Mouse (Mus musculus): ENCODE data around the gene Nr2f6. TPM values are rescaled to one million over a fixed set of nuclear protein-coding genes. Genes with fewer than 3 reads are reported as not detected.
A peak's percentile ranks its signal among the peaks of the same experiment; 100 is the strongest.

The Nr2f6 gene
- polyA plus RNA-seq, 1 experiment from 2014 or later: 61.9 TPM

DNA sequence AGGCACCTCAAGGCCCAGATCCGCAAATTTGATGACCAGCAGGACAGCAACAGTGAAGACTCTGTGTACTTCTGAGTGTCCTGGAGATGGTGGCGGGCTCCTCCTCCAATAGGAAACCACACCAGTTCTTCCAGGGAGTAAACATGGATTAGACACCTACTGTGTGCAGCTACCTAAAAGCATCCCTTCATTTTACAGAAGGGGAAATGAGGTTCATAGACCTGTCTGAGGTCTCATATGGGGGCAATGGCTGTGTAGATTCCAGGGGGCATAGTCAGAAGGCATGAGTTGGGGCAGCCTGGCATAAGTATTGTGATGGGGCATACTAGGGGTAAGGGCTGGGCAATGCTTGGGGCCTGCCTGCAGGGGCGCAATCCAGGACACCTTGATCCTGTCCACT, 8.8 kb downstream of the Nr2f6 start:
- ATAC-seq (ENCODE audit: low read depth) (no peak), DNase-seq (ENCODE audit: low spot score) (no peak)
- H3K36me3 ChIP-seq (ENCODE audit: control insufficient read depth, insufficient read depth, low read length): peaks cover 52% of the 10 kb centered on the region
- H3K4me3 ChIP-seq (ENCODE audit: low read depth, low read length): no peak overlapping the region
- H3K27ac ChIP-seq (replicated peaks; ENCODE audit: low read depth, low read length): no peak overlapping the region
- no peak overlapping the region for H3K9ac ChIP-seq (ENCODE audit: low read depth, low read length)
- no peak overlapping the region for H3K4me2 ChIP-seq (ENCODE audit: low read depth, low read length)
- no peaks in the 10 kb centered on the region for H3K27me3 ChIP-seq (replicated peaks; ENCODE audit: control insufficient read depth, insufficient read depth, low read length)
- peaks cover 21% of the 10 kb centered on the region for H3K4me1 ChIP-seq (ENCODE audit: control insufficient read depth, insufficient read depth, low read length)
- no peaks in the 10 kb centered on the region for H3K9me3 ChIP-seq (ENCODE audit: control insufficient read depth, low read length)
- WGBS: 94% methylated on average over 3 of the region's 3 CpGs

DNA sequence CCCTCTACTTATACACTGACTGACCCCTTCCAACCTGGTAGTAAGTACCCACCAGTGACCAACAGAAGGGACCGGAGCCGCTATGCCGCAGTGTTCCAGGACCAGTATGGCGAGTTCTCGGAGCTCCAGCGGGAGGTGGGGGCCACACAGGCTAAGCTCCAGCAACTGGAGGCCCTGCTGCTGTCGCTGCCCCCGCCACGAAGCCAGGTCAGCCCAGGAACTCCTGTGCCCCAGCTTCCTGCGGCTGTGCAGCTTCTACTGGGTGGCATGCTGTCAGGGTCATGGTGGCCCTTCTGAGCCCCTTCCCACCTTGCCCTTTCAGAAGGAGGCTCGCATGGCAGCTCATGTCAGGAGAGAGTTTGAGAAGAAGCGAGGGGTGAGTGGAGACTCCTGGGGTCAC, 9.3 kb downstream of the Nr2f6 start:
- DNase-seq (ENCODE audit: low spot score) (no peak), ATAC-seq (ENCODE audit: low read depth) (no peak)
- no peak overlapping the region for H3K4me3 ChIP-seq (ENCODE audit: low read depth, low read length)
- no peaks in the 10 kb centered on the region for H3K9me3 ChIP-seq (ENCODE audit: control insufficient read depth, low read length)
- no peak overlapping the region for H3K9ac ChIP-seq (ENCODE audit: low read depth, low read length)
- no peaks in the 10 kb centered on the region for H3K27me3 ChIP-seq (replicated peaks; ENCODE audit: control insufficient read depth, insufficient read depth, low read length)
- no peak overlapping the region for H3K4me2 ChIP-seq (ENCODE audit: low read depth, low read length)
- H3K36me3 ChIP-seq (ENCODE audit: control insufficient read depth, insufficient read depth, low read length): peaks cover 46% of the 10 kb centered on the region
- H3K4me1 ChIP-seq (ENCODE audit: control insufficient read depth, insufficient read depth, low read length): peaks cover 26% of the 10 kb centered on the region
- WGBS: 86% methylated on average over 10 of the region's 12 CpGs
- no peak overlapping the region for H3K27ac ChIP-seq (replicated peaks; ENCODE audit: low read depth, low read length)

DNA sequence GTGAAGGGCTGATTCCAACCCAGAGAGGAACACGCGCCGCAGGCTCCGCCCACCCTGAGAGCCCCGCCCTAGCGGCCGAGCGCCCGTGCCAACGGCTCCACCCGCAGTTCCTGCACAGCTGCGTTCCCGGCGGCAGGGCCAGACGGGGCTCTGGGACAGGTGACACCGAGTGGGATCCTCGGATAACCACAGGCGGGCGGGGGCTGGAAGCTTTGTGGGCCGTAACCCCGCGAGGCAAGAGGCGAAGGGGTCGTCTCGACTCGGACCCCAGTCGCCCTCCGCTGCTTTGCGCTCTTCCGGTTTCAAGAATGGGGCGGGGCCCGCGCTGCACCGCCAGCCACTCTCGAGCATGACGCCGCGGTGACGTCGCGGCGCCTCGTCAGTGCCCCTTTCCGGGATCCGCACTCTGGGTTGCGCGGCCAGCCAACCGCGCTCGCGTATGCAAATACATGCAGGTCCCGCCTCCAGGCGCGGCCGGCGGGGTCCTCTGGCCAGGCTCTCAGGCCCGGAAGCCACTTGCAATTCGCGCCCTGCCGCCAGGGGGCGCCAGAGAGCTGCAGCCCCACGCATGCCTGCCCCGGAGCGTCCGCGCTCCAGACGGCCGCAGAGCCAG, 10.4 kb downstream of the Nr2f6 start, which contains the start of gene Ocel1:
Gene Ocel1, plus strand, starts transcription at position 63 of the 613 bp plus-strand sequence.
- Histone ChIP-seq H3K27ac (replicated peaks; ENCODE audit: low read depth, low read length) (peak within 1 kb of the TSS; percentile 82), H3K9me3 (ENCODE audit: control insufficient read depth, low read length) (no peaks in the 10 kb centered on the region), H3K4me1 (ENCODE audit: control insufficient read depth, insufficient read depth, low read length) (peaks cover 24% of the 10 kb centered on the region), H3K4me3 (ENCODE audit: low read depth, low read length) (peak within 1 kb of the TSS; percentile 67), H3K27me3 (replicated peaks; ENCODE audit: control insufficient read depth, insufficient read depth, low read length) (no peaks in the 10 kb centered on the region), H3K4me2 (ENCODE audit: low read depth, low read length) (peak within 1 kb of the TSS; percentile 48), H3K9ac (ENCODE audit: low read depth, low read length) (peak within 1 kb of the TSS; percentile 66), H3K36me3 (ENCODE audit: control insufficient read depth, insufficient read depth, low read length) (peaks cover 41% of the 10 kb centered on the region)
- DNase-seq (ENCODE audit: low spot score) (peak; percentile 99), ATAC-seq (ENCODE audit: low read depth) (peak; percentile 90)
- under 1% methylated on average over 39 of the region's 68 CpGs for WGBS

DNA sequence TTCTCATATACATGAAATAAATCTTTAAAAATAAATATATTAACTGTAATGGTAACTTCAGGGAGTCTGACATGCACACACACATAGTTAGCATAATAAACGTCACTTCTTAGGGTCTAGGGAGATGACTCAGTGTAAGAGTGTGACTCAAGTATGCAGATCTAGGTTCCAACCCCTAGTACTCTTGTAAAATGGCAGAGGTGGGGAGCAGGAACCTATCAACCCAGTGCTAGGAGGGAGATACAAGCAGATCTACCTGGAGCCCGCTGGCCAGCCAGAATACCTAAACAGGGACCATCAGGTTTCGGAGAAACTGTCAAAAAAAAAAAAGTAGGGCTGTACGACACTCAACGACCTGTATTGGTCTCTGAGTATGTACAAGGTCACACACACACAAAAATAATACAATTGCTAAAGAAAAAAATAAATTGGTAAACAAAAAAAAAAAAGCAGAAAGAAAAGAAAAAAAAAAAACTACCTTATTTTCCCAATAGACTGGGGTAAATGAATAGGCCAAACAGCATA, 11.0 kb downstream of the Nr2f6 start:
- WGBS: 15% methylated on average over 5 of the region's 5 CpGs
- H3K9ac ChIP-seq (ENCODE audit: low read depth, low read length): no peak overlapping the region; the same call in 1 of the 2 replicates
- H3K4me1 ChIP-seq (ENCODE audit: control insufficient read depth, insufficient read depth, low read length): peaks cover 21% of the 10 kb centered on the region
- H3K4me2 ChIP-seq (ENCODE audit: low read depth, low read length): peak overlapping the region; percentile 48
- no peaks in the 10 kb centered on the region for H3K27me3 ChIP-seq (replicated peaks; ENCODE audit: control insufficient read depth, insufficient read depth, low read length)
- DNase-seq (ENCODE audit: low spot score) (no peak), ATAC-seq (ENCODE audit: low read depth) (no peak)
- peaks cover 41% of the 10 kb centered on the region for H3K36me3 ChIP-seq (ENCODE audit: control insufficient read depth, insufficient read depth, low read length)
- peak overlapping the region; percentile 67 for H3K4me3 ChIP-seq (ENCODE audit: low read depth, low read length)
- H3K9me3 ChIP-seq (ENCODE audit: control insufficient read depth, low read length): no peaks in the 10 kb centered on the region
- peak overlapping the region; percentile 82; the same call in 1 of the 2 replicates for H3K27ac ChIP-seq (replicated peaks; ENCODE audit: low read depth, low read length)

DNA sequence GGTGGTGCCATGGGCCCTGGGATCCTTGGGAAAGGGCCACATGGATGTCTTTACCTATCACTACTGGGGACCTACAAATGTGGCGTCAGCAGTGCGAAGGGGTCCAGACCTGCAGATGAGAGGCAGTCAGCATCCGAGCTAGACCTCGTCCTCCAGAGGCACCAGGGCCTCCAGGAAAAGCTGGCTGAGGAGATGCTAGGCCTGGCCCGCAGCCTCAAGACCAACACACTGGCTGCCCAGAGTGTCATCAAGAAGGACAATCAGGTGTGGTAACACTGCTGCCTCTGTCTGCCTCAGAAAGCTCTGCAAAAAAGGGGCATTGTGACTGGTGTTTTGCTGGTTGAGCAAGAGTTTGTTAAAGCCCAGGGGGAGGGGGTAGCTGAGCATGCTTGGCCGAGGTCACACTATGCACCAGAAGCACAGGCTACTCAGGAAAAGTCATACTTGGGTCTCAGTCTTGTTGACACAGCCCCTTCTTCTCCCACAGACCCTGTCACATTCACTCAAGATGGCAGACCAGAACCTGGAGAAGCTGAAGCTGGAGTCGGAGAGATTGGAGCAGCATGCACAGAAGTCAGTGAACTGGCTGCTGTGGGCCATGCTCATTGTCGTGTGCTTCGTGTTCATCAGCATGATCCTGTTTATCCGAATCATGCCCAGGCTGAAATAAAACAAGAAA, 12.6 kb downstream of the Nr2f6 start:
- H3K4me3 ChIP-seq (ENCODE audit: low read depth, low read length): no peak overlapping the region
- no peak overlapping the region for H3K27ac ChIP-seq (replicated peaks; ENCODE audit: low read depth, low read length)
- no peak overlapping the region for H3K9ac ChIP-seq (ENCODE audit: low read depth, low read length)
- DNase-seq (ENCODE audit: low spot score) (no peak), ATAC-seq (ENCODE audit: low read depth) (no peak)
- no peaks in the 10 kb centered on the region for H3K9me3 ChIP-seq (ENCODE audit: control insufficient read depth, low read length)
- WGBS: 88% methylated on average over 10 of the region's 10 CpGs
- H3K4me2 ChIP-seq (ENCODE audit: low read depth, low read length): no peak overlapping the region
- H3K27me3 ChIP-seq (replicated peaks; ENCODE audit: control insufficient read depth, insufficient read depth, low read length): no peaks in the 10 kb centered on the region
- peaks cover 25% of the 10 kb centered on the region for H3K36me3 ChIP-seq (ENCODE audit: control insufficient read depth, insufficient read depth, low read length)
- peaks cover 16% of the 10 kb centered on the region for H3K4me1 ChIP-seq (ENCODE audit: control insufficient read depth, insufficient read depth, low read length)

DNA sequence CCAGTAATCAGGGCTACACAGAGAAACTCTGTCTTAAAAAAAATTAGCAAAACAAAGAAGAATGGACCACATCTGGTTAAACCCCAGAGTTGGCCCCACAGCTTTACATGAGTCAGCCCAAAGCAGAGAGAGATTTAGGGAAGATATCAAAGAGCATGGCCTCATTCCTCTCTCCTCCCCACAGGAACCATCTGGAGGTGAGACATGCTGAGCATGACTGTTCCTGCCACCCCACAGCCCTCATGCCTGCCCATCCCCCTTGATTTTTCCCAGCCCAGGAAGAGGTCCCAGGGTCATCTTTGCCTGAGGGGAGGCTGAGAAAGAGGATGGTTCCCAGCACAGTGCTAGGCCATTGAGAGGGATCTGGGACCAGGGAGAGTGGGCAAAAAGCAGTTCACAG, 13.4 kb downstream of the Nr2f6 start:
- ATAC-seq (ENCODE audit: low read depth) (no peak), DNase-seq (ENCODE audit: low spot score) (no peak)
- Histone ChIP-seq H3K9me3 (ENCODE audit: control insufficient read depth, low read length) (no peaks in the 10 kb centered on the region), H3K4me2 (ENCODE audit: low read depth, low read length) (peak overlapping the region; percentile 77), H3K27ac (replicated peaks; ENCODE audit: low read depth, low read length) (peak overlapping the region; percentile 95; the same call in 1 of the 2 replicates), H3K27me3 (replicated peaks; ENCODE audit: control insufficient read depth, insufficient read depth, low read length) (no peaks in the 10 kb centered on the region), H3K36me3 (ENCODE audit: control insufficient read depth, insufficient read depth, low read length) (peaks cover 16% of the 10 kb centered on the region), H3K9ac (ENCODE audit: low read depth, low read length) (no peak overlapping the region), H3K4me3 (ENCODE audit: low read depth, low read length) (no peak overlapping the region), H3K4me1 (ENCODE audit: control insufficient read depth, insufficient read depth, low read length) (peaks cover 16% of the 10 kb centered on the region)

DNA sequence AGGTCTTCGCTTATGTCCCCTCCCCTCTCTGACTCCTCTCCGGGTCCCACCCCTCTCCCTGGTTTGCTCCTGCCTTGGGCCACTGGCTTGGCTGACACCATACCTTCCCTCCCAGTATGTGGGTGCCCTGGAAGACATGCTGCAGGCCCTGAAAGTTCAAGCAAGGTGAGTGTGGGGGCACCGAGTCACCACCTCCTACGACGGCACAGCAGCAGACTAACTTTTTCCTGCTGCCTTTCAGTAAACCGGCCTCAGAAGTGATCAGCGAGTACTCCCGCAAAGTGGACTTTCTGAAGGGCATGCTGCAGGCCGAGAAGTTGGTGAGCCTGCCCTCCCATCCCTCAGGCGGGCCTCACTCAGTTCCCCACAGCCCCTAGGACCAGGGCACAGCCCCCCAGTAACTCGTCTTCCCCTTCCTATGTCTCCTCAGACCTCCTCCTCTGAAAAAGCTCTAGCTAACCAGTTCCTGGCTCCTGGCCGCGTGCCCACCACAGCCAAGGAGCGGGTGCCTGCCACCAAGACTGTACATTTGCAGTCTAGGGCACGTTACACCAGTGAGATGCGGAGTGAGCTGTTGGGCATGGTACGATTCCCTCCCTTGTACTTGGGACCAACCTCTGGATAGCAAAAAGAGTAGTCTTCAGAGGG, 14.1 kb downstream of the Nr2f6 start:
- peak overlapping the region; percentile 69 for H3K4me3 ChIP-seq (ENCODE audit: low read depth, low read length)
- H3K4me2 ChIP-seq (ENCODE audit: low read depth, low read length): peak overlapping the region; percentile 77
- peaks cover 16% of the 10 kb centered on the region for H3K4me1 ChIP-seq (ENCODE audit: control insufficient read depth, insufficient read depth, low read length)
- 40% methylated on average over 17 of the region's 17 CpGs for WGBS
- no peaks in the 10 kb centered on the region for H3K9me3 ChIP-seq (ENCODE audit: control insufficient read depth, low read length)
- peak overlapping the region; percentile 95 for H3K27ac ChIP-seq (replicated peaks; ENCODE audit: low read depth, low read length)
- ATAC-seq (ENCODE audit: low read depth) (no peak), DNase-seq (ENCODE audit: low spot score) (no peak)
- no peaks in the 10 kb centered on the region for H3K27me3 ChIP-seq (replicated peaks; ENCODE audit: control insufficient read depth, insufficient read depth, low read length)
- peaks cover 12% of the 10 kb centered on the region for H3K36me3 ChIP-seq (ENCODE audit: control insufficient read depth, insufficient read depth, low read length)
- H3K9ac ChIP-seq (ENCODE audit: low read depth, low read length): peak overlapping the region; percentile 77

DNA sequence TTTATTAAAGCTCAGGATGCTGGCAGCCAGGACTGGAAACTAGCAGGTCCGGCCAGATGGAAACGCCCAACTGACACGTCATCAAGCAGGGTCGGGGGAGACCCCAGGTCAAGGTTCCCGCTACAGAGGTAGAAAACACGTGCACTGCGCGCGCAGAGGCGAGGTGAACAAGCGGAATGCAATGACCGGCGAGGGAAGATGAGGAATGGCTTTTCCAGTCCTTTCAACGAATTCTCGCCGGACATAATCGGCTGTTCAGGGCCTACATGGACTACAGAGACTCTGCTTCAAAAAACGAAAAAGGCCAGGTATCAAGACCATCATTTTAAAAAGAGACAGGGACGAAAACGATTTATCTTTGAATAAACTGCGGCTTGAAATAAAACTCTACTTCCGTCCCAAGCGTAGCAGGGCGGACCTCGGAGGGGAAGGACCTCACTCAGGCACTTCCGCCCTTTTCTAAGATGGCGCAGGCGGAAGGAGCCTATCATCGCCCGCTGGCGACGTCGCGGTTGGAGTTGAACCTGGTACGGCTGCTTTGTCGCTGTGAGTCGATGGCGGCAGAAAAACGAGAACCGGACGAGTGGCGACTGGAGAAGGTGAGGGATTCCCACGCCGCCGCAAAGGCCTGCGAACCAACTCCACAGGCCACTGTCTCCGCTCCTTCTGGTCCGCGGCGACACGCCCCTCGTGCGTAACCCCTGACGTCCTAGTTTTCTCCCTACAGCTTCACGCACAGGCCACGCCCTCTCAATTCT, 14.8 kb downstream of the Nr2f6 start, which contains the start of gene Use1:
Gene Use1, plus strand, starts transcription at position 78 of the 758 bp plus-strand sequence.
- Histone ChIP-seq H3K36me3 (ENCODE audit: control insufficient read depth, insufficient read depth, low read length) (peaks cover 12% of the 10 kb centered on the region), H3K27ac (replicated peaks; ENCODE audit: low read depth, low read length) (peak within 1 kb of the TSS; percentile 95), H3K27me3 (replicated peaks; ENCODE audit: control insufficient read depth, insufficient read depth, low read length) (no peaks in the 10 kb centered on the region), H3K4me3 (ENCODE audit: low read depth, low read length) (peak within 1 kb of the TSS; percentile 69), H3K4me1 (ENCODE audit: control insufficient read depth, insufficient read depth, low read length) (peaks cover 16% of the 10 kb centered on the region), H3K4me2 (ENCODE audit: low read depth, low read length) (peak within 1 kb of the TSS; percentile 77), H3K9ac (ENCODE audit: low read depth, low read length) (peak within 1 kb of the TSS; percentile 77), H3K9me3 (ENCODE audit: control insufficient read depth, low read length) (no peaks in the 10 kb centered on the region)
- WGBS: under 1% methylated on average over 51 of the region's 56 CpGs
- ATAC-seq (ENCODE audit: low read depth) (peak; percentile 83), DNase-seq (ENCODE audit: low spot score) (peak; percentile 98)
